Mouse (Mus musculus): ENCODE measurements around the gene Upk3a. TPM values are rescaled to one million over a fixed set of nuclear protein-coding genes. Genes with fewer than 3 reads are reported as not detected.

The Upk3a gene
- not detected for total RNA-seq (2023)

GRCm38 (mm10) chr15:85016951-85017664, at the start of gene Upk3a:
TSS of gene Upk3a (plus strand) at chr15:85017141.

DNA sequence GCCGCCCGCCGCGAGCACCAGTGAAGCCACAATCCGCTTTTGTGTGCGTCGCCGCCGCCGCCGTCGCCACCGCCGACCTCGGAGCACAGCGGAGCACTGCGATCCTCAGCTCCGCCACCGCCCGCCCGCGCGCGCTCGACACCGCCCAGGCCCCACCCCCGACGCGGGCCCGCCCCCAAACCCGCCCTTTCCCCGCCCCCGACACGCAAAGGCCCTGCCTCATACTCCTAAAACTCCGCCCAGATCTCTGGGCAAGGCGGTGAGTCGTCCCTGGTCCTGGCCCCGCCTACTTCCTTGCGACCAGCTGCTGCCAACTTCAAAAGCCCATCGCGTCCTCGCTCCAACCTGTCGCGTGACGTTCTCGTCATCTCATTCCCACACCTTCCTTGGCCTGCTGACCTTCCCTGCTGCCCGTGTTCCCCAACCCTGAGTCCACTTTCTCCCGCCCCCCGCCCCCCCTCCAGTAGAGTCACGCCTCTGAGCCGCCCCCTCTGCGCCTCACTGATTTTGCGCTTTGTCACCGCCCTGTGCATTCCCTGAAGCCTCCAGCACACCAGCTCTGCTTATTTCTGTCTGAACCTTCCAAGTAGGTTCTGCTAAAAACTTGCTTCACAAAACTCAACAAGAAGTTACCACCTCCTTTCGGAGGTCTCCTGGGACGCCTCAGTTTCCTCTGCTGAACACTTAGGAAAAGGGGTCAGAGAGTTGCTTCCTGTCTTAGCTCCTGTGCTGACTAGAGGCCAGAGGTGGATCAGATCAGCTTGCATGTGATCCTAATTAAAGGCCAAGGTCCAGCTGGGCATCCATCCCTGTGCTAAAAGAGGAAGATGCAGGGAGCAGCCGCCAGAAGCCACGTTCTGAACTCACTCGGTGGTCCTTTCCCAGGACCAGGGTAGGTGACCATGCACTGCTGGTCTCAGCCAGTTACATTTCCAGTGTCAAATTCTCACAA, 28.8 kb upstream of the Upk3a start, which contains the start of gene 5031439G07Rik:
Gene 5031439G07Rik, minus strand, starts transcription at position 678 of the 952 bp plus-strand sequence.

DNA sequence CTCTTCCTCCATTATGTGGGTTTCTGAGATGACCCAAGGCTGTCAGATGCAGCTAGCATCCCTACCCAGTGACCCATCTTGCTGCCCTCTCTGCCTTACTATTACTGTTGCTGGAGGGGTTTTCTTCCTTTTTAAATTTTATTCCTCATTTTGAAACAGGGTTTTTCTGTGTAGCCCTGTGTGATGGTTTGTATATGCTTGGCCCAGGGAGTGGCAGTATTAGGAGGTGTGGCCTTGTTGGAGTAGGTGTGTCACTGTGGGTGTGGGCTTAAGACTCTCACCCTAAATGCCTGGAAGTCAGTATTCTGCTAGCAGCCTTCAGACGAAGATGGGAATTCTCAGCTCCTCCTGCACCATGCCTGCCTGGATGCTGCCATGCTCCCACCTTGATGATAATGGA, 11.7 kb downstream of the Upk3a start, which contains the start of gene Fam118a:
Gene Fam118a, plus strand, starts transcription at position 301 of the 400 bp plus-strand sequence.

Other genes with a start within 250 kb of the Upk3a start
- 1 to 10 TPM; 1.2 to 1.6 TPM for gene Phf21b, start 161.1 kb upstream of the Upk3a start, total RNA-seq (2023)
- under 1 TPM; 0.20 to 0.26 TPM for gene Gm29666, start 97.1 kb upstream of the Upk3a start, total RNA-seq (2023)
- gene Nup50, start 93.7 kb upstream of the Upk3a start, total RNA-seq (2023) = 10 to 100 TPM; 38.7 to 43.4 TPM
- 10 to 100 TPM; 62.6 to 83.3 TPM for gene 5031439G07Rik, start 28.6 kb upstream of the Upk3a start, total RNA-seq (2023)
- 1 to 10 TPM; 6.0 to 6.3 TPM for gene Fam118a, start 11.8 kb downstream of the Upk3a start, total RNA-seq (2023)
- not detected for gene Smc1b, start 114.8 kb downstream of the Upk3a start, total RNA-seq (2023)
- not detected for gene Ribc2, start 114.9 kb downstream of the Upk3a start, total RNA-seq (2023)
- gene Fbln1, start 188.8 kb downstream of the Upk3a start, total RNA-seq (2023) = 1 to 10 TPM; 2.8 to 3.1 TPM

Measured in neutrophil, adult 83 days (primary cell).